Mouse (Mus musculus) ES-CJ7 (cell line): Measurements from ENCODE around the gene Psen2.
A peak's percentile ranks its signal among the peaks of the same experiment; 100 is the strongest.

Experiments
- DNase-seq: peaks from one replicate; pipeline ENCODE4 v3.0.0; 2011; ENCODE audit warnings: low read depth, low spot score

Psen2 gene

GRCm38 (mm10) chr1:180198959-180199714 is 64.1 kb downstream of the Psen2 start, which contains the start of gene Coq8a:
Gene Coq8a (minus strand): TSS chr1:180199602.
- no peak for DNase-seq

GRCm38 (mm10) chr1:180197956-180198355 is 65.3 kb downstream of the Psen2 start:
- no peak for DNase-seq

GRCm38 (mm10) chr1:180196508-180196907 is 66.7 kb downstream of the Psen2 start:
- DNase-seq: no peak

- peak; percentile 100 for DNase-seq
Observed at GRCm38 (mm10) chr1:180195703-180196381, 67.4 kb downstream of the Psen2 start.

GRCm38 (mm10) chr1:180194781-180195471 is 68.3 kb downstream of the Psen2 start:
- DNase-seq: peak; percentile 71

- DNase-seq: no peak
Observed at GRCm38 (mm10) chr1:180194048-180194447, 69.2 kb downstream of the Psen2 start.

- no peak for DNase-seq
Observed at GRCm38 (mm10) chr1:180193391-180193935, 69.8 kb downstream of the Psen2 start.

- DNase-seq: no peak
Observed at GRCm38 (mm10) chr1:180192866-180193265, 70.4 kb downstream of the Psen2 start.

GRCm38 (mm10) chr1:180191651-180192220 is 71.5 kb downstream of the Psen2 start:
- no peak for DNase-seq

- DNase-seq: no peak
Observed at GRCm38 (mm10) chr1:180191112-180191511, 72.1 kb downstream of the Psen2 start.

- DNase-seq: no peak
Observed at GRCm38 (mm10) chr1:180188951-180189350, 74.3 kb downstream of the Psen2 start.

- DNase-seq: no peak
Observed at GRCm38 (mm10) chr1:180186371-180186770, 76.9 kb downstream of the Psen2 start.

- DNase-seq: no peak
Observed at GRCm38 (mm10) chr1:180185877-180186276, 77.4 kb downstream of the Psen2 start.

GRCm38 (mm10) chr1:180184768-180185167 is 78.5 kb downstream of the Psen2 start:
- no peak for DNase-seq

- DNase-seq: no peak
Observed at GRCm38 (mm10) chr1:180183525-180184159, 79.6 kb downstream of the Psen2 start.

GRCm38 (mm10) chr1:180182731-180183130 is 80.5 kb downstream of the Psen2 start:
- no peak for DNase-seq

- no peak for DNase-seq
Observed at GRCm38 (mm10) chr1:180181966-180182319, 81.3 kb downstream of the Psen2 start.

GRCm38 (mm10) chr1:180181304-180181965 is 81.8 kb downstream of the Psen2 start:
- DNase-seq: no peak

- no peak for DNase-seq
Observed at GRCm38 (mm10) chr1:180179840-180180239, 83.4 kb downstream of the Psen2 start.

- DNase-seq: no peak
Observed at GRCm38 (mm10) chr1:180179100-180179499, 84.1 kb downstream of the Psen2 start.

- DNase-seq: no peak
Observed at GRCm38 (mm10) chr1:180178340-180178739, 84.9 kb downstream of the Psen2 start.
